Mouse (Mus musculus) adrenal gland, postnatal 25 days (tissue): ENCODE results near the gene Hoxd11. TPM values are rescaled to one million over a fixed set of nuclear protein-coding genes. Genes with fewer than 3 reads are reported as not detected.
A peak's percentile ranks its signal among the peaks of the same experiment; 100 is the strongest.

Experiments used
- DNase-seq: peaks from one replicate; pipeline ENCODE4 v3.0.0; 2021; ENCODE audit warnings: mixed read lengths
- total RNA-seq: library from RNA; stranded (reverse); gene quantifications from 2 replicates; pipeline ENCODE4 v1.2.3, GENCODE M21; 2021

Hoxd11 gene
- total RNA-seq, 1 experiment from 2014 or later: not detected

- no peak for DNase-seq
These were observed 2.5 kb downstream of the Hoxd11 start for GRCm38 (mm10) chr2:74681594-74682531.

DNA sequence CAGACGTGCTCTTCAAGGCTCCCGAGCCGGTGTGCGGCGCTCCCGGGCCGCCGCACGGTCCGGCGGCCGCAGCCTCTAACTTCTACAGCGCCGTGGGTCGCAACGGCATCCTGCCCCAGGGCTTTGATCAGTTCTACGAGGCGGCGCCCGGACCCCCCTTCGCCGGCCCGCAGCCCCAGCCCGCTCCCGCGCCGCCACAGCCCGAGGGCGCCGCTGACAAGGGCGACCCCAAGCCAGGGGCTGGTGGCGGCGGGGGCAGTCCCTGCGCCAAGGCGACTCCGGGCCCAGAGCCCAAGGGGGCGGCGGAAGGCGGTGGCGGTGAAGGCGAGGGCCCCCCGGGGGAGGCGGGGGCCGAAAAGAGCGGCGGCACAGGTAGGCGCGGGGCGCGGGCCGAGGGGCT is 3.4 kb downstream of the Hoxd11 start:
- DNase-seq: no peak

DNA sequence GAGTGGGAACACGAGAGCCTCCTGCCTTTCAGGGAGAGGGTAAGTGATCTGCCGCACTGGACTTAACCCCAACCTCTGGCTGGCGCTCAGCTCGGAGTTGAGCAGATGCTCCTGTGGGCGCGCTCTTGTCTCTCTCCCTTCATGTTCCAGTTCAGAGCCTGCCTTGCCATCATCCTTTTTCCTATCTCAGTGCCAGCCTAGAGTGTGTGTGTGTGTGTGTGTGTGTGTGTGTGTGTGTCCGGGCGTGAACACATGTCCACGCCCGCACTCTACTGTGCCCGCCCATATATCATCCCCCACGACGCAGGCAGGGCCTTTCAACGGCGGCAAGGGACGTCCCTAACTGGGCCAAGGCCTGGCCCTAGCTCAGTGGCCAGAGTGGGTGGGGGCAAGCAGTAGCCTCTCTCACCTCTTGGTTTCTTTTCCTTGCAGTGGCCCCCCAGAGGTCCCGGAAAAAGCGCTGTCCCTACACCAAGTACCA is 4.2 kb downstream of the Hoxd11 start:
- no peak for DNase-seq

DNA sequence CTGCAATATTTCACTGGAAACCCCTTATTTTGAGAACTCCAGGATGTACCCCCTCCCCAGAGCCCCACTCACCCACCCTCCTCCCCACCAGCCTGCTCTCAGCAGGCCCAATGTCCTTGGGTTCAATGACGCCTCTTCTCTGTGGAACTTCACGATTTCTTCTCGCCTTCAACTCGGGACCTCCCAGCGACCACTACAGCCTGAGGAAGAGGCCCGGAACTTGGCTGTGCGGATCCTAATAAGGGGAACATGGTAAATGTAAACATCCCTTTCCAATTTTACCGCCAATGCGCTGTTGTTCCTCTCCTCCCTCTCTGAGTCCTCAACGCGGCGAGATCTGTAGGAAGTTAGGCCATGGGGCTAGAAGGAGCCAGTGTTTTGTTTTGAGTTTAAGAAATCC is 4.7 kb downstream of the Hoxd11 start:
- DNase-seq: no peak

GRCm38 (mm10) chr2:74685059-74685603 is 5.8 kb downstream of the Hoxd11 start:
- DNase-seq: no peak

- DNase-seq: peak; percentile 69
These were observed 7.1 kb downstream of the Hoxd11 start for GRCm38 (mm10) chr2:74686301-74686987.

- DNase-seq: no peak
These were observed 7.8 kb downstream of the Hoxd11 start for GRCm38 (mm10) chr2:74686988-74687697.

DNA sequence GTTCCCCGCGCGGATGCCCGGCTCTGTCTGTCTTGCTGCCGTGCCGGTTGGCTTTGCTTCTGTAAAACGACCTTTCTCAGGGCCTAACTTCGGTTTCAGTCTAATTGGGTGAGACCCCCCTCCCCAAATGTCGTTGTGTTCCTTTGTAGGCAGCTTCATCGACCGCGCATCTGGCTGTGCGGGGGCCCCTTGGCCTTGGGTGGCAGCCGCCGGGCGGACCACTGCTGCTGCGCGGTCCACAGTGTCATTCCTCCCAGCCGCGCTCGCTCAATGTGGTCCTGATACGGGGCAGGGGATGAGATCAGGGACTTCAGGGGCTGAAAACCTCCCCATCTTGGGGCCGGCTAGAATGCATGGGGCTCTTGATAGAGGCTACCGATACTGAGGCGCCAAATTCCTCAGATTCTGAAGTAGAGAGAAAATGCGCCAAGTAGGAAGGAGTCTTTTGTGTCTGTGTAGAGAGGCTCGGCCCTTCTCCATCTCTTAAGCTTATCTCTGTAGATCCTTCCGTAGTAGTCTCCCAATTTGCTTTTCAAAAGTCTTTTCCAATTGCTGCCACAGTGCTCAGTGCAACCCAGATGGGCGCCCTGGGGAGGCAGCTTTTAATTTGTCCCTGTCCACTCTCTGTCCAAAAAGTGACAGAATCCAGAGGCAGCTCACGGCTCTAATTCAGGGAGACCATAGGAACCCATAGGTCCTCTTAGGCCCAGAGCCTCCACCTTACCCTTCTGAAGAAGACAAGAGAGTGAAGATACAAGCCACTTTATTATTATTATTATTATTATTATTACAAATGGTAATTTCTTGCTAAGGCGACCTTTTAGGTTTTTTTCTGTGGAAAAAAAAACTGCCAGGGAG is 8.6 kb downstream of the Hoxd11 start:
- no peak for DNase-seq

DNA sequence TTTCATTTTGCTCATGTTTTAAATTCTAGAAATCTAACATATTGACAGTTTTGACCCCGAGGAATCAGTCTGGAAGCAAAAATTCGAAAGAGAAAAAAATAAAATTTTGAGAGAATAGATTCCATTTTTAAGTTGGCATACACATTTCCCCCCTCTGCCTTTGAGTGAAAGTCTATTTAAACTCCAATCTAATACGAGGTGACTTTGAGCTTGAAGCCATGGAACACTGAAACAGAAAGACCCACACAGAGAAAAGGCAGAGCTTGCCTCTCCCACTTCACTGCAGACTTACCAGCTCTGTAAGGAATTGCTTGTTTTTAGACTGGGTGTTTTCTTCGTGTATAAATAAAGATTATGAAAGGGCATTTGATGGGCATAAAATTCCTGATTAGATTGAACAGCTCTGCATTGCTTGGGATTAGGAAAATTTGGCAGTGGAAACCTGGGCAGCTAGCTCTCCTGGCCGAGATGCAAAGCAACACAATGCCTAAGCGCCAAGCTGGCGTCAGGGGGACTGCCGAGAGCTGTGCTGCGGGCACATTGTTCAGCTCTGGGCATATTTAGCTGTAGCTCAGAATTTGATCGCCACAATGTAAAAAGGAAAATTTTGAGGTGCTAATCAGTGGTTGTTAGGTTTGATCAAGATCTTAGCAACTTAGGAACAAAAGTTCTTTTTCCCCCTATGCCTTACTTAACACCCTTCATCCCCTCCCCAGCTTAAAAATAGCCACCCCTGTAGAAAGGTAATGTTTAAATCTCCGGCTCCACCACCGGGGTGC is 9.6 kb downstream of the Hoxd11 start:
- DNase-seq: no peak

GRCm38 (mm10) chr2:74689574-74690337 is 10.4 kb downstream of the Hoxd11 start:
- DNase-seq: no peak

- DNase-seq: no peak
These were observed 11.0 kb downstream of the Hoxd11 start for GRCm38 (mm10) chr2:74690338-74690716.

DNA sequence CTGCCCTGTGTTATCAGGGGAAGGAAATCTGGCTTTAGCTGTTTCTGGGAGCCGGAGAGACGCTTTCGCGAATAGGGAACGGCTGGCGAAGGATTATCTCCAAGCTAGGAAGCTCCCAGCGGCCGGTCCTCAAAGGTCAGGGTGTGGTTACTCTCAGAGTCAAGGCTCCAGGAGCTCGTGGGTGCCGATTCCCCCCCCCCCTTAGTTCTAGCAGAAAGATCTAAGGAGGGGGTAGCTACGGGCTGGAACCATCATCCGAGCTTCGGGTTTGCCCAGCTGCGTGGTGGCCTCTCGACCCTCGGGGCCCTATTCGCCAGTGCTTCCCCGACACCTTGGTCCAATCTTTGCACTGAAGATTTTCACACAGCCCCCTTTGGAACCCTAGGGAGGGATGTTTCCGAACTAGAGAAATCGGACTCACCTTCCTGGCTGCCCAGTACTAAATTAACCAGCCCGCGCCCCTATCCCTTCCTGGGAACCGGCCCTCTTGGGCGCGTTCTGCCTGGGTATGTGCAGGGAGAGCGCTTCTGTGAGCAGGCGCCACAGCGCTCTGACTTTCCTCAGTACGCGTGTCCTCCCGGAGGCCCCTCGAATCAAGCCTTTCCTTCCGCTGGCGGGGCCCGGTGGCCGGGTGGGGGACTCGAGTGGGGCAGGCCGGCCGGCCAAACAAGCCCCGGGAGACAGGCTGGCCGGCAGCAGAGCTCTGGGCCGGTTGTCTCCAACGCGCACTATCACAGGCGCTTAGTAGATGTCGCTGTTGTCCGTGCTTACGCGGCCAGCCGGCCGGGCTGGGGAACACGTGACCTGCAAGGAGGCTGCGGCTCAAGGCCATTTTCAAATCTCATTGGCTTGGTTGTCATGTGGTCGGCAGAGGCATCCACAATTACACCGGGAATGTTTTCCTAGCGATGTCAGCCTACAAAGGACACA is 11.9 kb downstream of the Hoxd11 start, which contains the start of gene Hoxd10:
Gene Hoxd10 (plus strand): TSS at position 903 of the 930 bp plus-strand sequence.
- DNase-seq: peak; percentile 61

GRCm38 (mm10) chr2:74691995-74692807 is 12.8 kb downstream of the Hoxd11 start:
- DNase-seq: no peak

DNA sequence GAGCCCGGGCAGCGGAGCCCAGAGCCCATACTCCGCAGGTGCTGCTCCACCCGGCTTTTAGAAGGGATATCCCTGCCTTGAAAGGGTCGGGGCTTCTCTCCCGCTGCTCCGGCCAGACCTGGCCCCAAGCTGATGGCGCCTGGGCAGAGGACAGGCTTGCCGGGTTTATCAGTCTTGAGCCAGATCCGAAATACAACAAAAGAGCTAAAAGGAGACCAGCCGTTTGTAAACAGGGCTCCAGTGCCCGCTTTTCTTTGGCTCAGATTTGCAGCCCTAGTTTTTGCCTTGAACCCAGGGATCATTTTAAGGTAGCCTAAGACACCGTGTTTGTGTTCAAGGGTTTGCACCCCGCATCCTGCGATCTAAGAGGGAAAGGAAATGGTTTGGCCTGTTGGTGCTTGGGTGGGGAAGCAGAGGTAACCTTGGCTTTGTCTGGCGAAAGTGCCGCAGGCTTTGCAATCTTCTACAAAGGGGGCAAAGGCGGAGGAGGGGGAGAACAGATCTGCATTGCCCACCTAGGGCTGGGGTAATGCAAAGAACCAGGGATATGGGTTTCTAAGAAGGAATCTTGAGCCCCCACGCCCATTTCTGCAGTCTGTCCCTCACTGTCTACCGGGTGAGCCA is 13.6 kb downstream of the Hoxd11 start:
- DNase-seq: no peak

DNA sequence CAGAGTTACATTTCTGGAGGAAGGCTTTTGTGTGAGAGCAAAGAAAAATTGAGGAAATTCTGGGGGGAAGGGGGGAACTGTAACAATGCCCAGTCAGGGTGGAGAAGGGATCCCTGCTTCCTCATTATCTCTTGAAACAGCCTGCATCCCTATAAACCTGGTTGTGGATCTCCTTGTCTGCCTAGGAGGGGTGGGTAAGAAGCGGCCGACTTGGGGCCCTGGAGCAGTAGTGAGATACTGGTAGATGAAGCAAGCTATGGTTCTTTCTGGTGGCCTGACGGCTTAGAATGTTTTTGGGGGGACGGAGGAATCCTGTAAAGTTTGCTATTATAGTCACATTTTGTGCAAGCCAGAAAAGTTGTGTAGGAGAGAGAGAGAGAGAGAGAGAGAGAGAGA is 14.1 kb downstream of the Hoxd11 start:
- no peak for DNase-seq

- no peak for DNase-seq
These were observed 14.7 kb downstream of the Hoxd11 start for GRCm38 (mm10) chr2:74694066-74694465.

GRCm38 (mm10) chr2:74695383-74695782 is 16.0 kb downstream of the Hoxd11 start:
- DNase-seq: no peak
